12 mouse cellular contexts compared by ENCODE assay signal in the genomic region with DNA sequence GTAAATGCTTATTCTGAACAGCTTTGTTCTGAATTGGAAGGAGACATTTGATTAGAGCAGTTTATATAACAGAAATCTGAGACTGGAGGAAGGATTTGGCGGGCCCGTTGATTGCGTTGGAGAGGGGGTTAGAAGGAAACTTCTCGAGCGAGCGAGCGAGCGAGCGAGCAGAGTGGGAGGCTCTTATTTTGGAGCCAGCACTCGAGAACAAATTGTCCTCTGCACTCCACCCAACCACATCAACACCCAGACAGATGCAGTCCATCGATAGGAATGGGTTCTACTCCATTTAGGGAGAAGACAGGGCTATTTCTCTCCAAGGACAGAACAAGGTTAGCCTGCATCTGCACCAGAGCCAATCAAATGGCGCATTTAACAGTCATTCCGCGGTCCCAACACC. TPM values are rescaled to one million over a fixed set of nuclear protein-coding genes. Genes with fewer than 3 reads are reported as not detected.
DNase-seq lines count a peak whose midpoint lies in the region; ATAC-seq lines count a peak whose summit lies in the region.
"Had no signal": no experiment of that assay in that cellular context is flagged by ENCODE, and none has a peak within 500 bp of the region (broad histone marks: within the 10 kb centered on the region; RNA-seq: fewer than 3 reads in every experiment).

No protein-coding gene starts in this region.

- H3K36me3 ChIP-seq in lung, embryonic 15.5 days: no peaks in the 10 kb centered on the region
- no peaks in the 10 kb centered on the region for H3K36me3 ChIP-seq in forebrain, embryonic 11.5 days (ENCODE audit: control insufficient read depth, insufficient read depth, low read length)
- H3K36me3 ChIP-seq: midbrain, embryonic 12.5 days had no signal

- no peak overlapping the region for H3K9ac ChIP-seq in lung, embryonic 15.5 days
- no peak overlapping the region for H3K9ac ChIP-seq in forebrain, embryonic 11.5 days (ENCODE audit: low read length)
- H3K9ac ChIP-seq: midbrain, embryonic 12.5 days had no signal

- H3K4me3 ChIP-seq in lung, embryonic 15.5 days: no peak overlapping the region; the same call in 1 of the 2 replicates
- H3K4me3 ChIP-seq in forebrain, embryonic 11.5 days (ENCODE audit: low read depth, low read length): no peak overlapping the region
- H3K4me3 ChIP-seq: midbrain, embryonic 12.5 days had no signal

- no peaks in the 10 kb centered on the region for H3K9me3 ChIP-seq in lung, embryonic 15.5 days
- no peaks in the 10 kb centered on the region for H3K9me3 ChIP-seq in forebrain, embryonic 11.5 days (ENCODE audit: control insufficient read depth, low read length)
- H3K9me3 ChIP-seq: midbrain, embryonic 12.5 days had no signal

- no peaks in the 10 kb centered on the region for H3K27me3 ChIP-seq in lung, embryonic 15.5 days
- no peaks in the 10 kb centered on the region for H3K27me3 ChIP-seq in forebrain, embryonic 11.5 days (ENCODE audit: control insufficient read depth, insufficient read depth, low read length)
- H3K27me3 ChIP-seq: Patski had no signal

- 48% methylated on average over 14 of the region's 14 CpGs for WGBS in lung, embryonic 15.5 days
- WGBS in forebrain, embryonic 11.5 days: 85% methylated on average over 14 of the region's 14 CpGs

- intact Hi-C loops in heart, postnatal 10 days (cut with DNase I): no loop called here

- peak overlapping the region; percentile 45 for H3K4me2 ChIP-seq in lung, embryonic 15.5 days
- no peak overlapping the region for H3K4me2 ChIP-seq in forebrain, embryonic 11.5 days (ENCODE audit: low read depth, low read length, severe bottlenecking)
- H3K4me2 ChIP-seq: midbrain, embryonic 12.5 days had no signal

- H3K4me1 ChIP-seq in lung, embryonic 15.5 days: peaks cover 8% of the 10 kb centered on the region; the same call in 1 of the 2 replicates
- no peaks in the 10 kb centered on the region; the same call in 1 of the 2 replicates for H3K4me1 ChIP-seq in forebrain, embryonic 11.5 days (replicated peaks; ENCODE audit: control insufficient read depth, insufficient read depth, low read length)
- H3K4me1 ChIP-seq: midbrain, embryonic 12.5 days had no signal

- ATAC-seq in lung, embryonic 15.5 days (ENCODE audit: borderline replicate concordance, extremely low read depth, low FRiP score, low TSS enrichment): no peak
- ATAC-seq in forebrain, embryonic 11.5 days (replicated peaks; ENCODE audit: low FRiP score): no peak
- ATAC-seq: Patski had no signal

- 0 out of 2 replicates have a peak overlapping the region, but pooled peaks have one; percentile 39 for H3K27ac ChIP-seq in lung, embryonic 15.5 days
- H3K27ac ChIP-seq in forebrain, embryonic 11.5 days (ENCODE audit: low read depth, low read length): no peak overlapping the region
- H3K27ac ChIP-seq: midbrain, embryonic 12.5 days had no signal

- peak; percentile 73 for DNase-seq in right cerebral cortex, adult 18-20 months
- no peak for DNase-seq in right cerebral cortex, postnatal 14 days
- DNase-seq in heart, postnatal 10 days: peak; percentile 17 to 19
- peak; percentile 51 to 69 for DNase-seq in urinary bladder, postnatal 4 days (ENCODE audit: low spot score in 2 of 2)
- DNase-seq in forebrain, embryonic 11.5 days (ENCODE audit: low spot score): no peak
- no peak for DNase-seq in ovary, postnatal 10 days (ENCODE audit: low spot score)
- DNase-seq: cerebellum, adult 11 months; kidney, adult 9 months; spleen, adult 18-20 months had no signal

RNA-seq across cellular contexts. Expression of a gene that starts 39.1 kb away (rescaled TPM):
- total RNA-seq in heart, postnatal 10 days (2021): under 1 TPM; 0.20 to 0.34 TPM
- polyA plus RNA-seq in lung, embryonic 15.5 days (2015; fragmentation: Nextera tagmentation; extraction: Ambion mirVana): 7.2 and 8.1 TPM in 2 replicates
- polyA plus RNA-seq in forebrain, embryonic 11.5 days (2014; fragmentation: Nextera tagmentation; extraction: Ambion mirVana): 2.4 and 3.4 TPM in 2 replicates
- polyA plus RNA-seq: Patski had no signal

Comparison
In these comparisons a context has a peak if more than half of its experiments do, and no peak if none do; other contexts are left out.
1. DNase-seq: peak in right cerebral cortex, adult 18-20 months (single experiment), heart, postnatal 10 days (2 of 2) and urinary bladder, postnatal 4 days (2 of 2); none in right cerebral cortex, postnatal 14 days (single experiment), forebrain, embryonic 11.5 days (single experiment) and ovary, postnatal 10 days (single experiment).